Mouse (Mus musculus): Measurements from ENCODE around the gene Lkaaear1. TPM values are rescaled to one million over a fixed set of nuclear protein-coding genes. Genes with fewer than 3 reads are reported as not detected.

The Lkaaear1 gene
- total RNA-seq, 4 experiments from 2014 or later, result not detected

GRCm38 (mm10) chr2:181653523-181653922, 44.7 kb downstream of the Lkaaear1 start:
- no peak for DNase-seq (ENCODE audit: low spot score)

GRCm38 (mm10) chr2:181653065-181653464, 45.2 kb downstream of the Lkaaear1 start:
- no peak for DNase-seq (ENCODE audit: low spot score)

- no peak for DNase-seq (ENCODE audit: low spot score)
These were observed 49.3 kb downstream of the Lkaaear1 start for GRCm38 (mm10) chr2:181648926-181649325.

Other genes with a start within 250 kb of the Lkaaear1 start
- gene Zbtb46, start 239.0 kb downstream of the Lkaaear1 start, total RNA-seq (2022), result 10 to 100 TPM in 2 of 4 experiments, 1 to 10 TPM in 2; 8.9 to 11.5 (median 10.5) TPM
- gene Abhd16b, start 205.2 kb downstream of the Lkaaear1 start, total RNA-seq (2022), result not detected
- 10 to 100 TPM; 65.6 to 72.6 (median 66.5) TPM for gene Tpd52l2, start 201.3 kb downstream of the Lkaaear1 start, total RNA-seq (2022)
- 10 to 100 TPM; 57.8 to 71.4 (median 65.0) TPM for gene Dnajc5, start 178.0 kb downstream of the Lkaaear1 start, total RNA-seq (2022)
- gene Uckl1, start 113.5 kb downstream of the Lkaaear1 start, total RNA-seq (2022), result 10 to 100 TPM; 26.8 to 39.2 (median 35.0) TPM
- 10 to 100 TPM; 34.3 to 42.6 (median 35.0) TPM for gene Prpf6, start 106.6 kb downstream of the Lkaaear1 start, total RNA-seq (2022)
- 10 to 100 TPM; 11.0 to 18.7 (median 14.0) TPM for gene Zfp512b, start 105.6 kb downstream of the Lkaaear1 start, total RNA-seq (2022)
- 1 to 10 TPM; 1.2 to 1.6 (median 1.5) TPM for gene Samd10, start 99.2 kb downstream of the Lkaaear1 start, total RNA-seq (2022)
- gene Gm29797, start 41.4 kb downstream of the Lkaaear1 start, total RNA-seq (2022), result not detected
- 10 to 100 TPM; 21.4 to 53.8 (median 48.1) TPM for gene Sox18, start 26.8 kb downstream of the Lkaaear1 start, total RNA-seq (2022)
- 1 to 10 TPM; 5.3 to 8.0 (median 7.2) TPM for gene Tcea2, start 18.1 kb downstream of the Lkaaear1 start, total RNA-seq (2022)
- gene Rgs19, start 4.5 kb downstream of the Lkaaear1 start, total RNA-seq (2022), result 1 to 10 TPM; 3.7 to 8.9 (median 4.9) TPM
- gene Oprl1, start 16.6 kb upstream of the Lkaaear1 start, total RNA-seq (2022), result under 1 TPM in 1 of 4 experiments, not detected in 3; 0.16 TPM
- gene Myt1, start 64.9 kb upstream of the Lkaaear1 start, total RNA-seq (2022), result not detected
- 10 to 100 TPM; 41.6 to 72.3 (median 48.5) TPM for gene Pcmtd2, start 139.4 kb upstream of the Lkaaear1 start, total RNA-seq (2022)
- 10 to 100 TPM in 2 of 4 experiments, 1 to 10 TPM in 2; 9.1 to 11.4 (median 10.3) TPM for gene Polr3k, start 165.9 kb upstream of the Lkaaear1 start, total RNA-seq (2022)

Measured in heart, adult 8-10 months (tissue).